Mouse (Mus musculus) liver (tissue): ENCODE results near the gene Rps26.

ENCODE experiments used
- DNase-seq: peaks from one replicate; pipeline ENCODE4 v3.0.0-alpha.2; 2020; ENCODE audit warnings: mixed read lengths

Rps26 gene

DNA sequence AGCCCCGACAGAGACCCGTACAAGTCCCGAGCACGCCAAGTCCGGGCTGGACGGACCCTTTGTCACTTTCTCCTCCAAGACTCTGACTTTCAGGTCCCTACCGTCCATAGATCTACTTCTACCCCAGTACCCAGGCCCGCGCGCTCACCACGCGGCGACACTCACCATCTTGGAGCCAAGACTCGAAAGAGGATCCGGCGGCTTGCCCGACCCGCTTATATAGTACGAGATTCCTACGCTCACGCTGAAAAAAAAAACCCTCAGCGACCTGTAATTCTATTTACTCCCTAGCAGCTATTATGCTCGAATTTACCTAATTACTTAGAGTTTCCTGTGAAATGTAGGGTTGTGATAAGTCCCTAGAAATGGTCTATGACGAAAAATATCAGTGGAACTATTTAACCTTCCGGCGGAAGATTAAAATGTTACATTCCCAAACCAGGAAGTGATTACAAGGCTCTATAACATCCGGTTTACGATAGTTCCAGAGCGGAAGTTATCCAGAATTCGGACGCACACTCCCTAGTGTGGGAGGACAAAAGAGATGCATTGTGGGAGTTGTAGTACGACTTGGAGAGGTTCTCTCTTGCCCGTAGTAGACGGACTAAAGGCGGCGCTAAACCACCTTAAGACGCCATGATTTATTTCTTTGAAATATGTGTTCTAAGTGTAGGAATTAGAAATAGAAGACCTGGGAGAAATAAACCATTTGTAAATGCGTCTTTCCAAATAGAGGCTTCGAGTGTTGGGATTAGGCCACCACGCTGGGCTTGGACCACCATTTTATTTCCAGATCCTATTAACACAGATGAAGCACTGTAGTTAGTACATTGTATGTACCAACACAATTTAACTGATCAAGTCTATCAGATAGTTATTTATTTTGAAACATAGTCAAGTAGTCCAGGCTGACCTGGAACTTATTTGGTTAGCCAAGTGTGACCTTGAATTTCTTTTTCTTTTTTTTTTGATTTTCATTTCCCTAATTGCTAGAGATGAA lies at the start of gene Rps26:
Gene Rps26 (minus strand): TSS at position 437 of the 1,000 bp plus-strand sequence.
- DNase-seq, result peak; percentile 86

DNA sequence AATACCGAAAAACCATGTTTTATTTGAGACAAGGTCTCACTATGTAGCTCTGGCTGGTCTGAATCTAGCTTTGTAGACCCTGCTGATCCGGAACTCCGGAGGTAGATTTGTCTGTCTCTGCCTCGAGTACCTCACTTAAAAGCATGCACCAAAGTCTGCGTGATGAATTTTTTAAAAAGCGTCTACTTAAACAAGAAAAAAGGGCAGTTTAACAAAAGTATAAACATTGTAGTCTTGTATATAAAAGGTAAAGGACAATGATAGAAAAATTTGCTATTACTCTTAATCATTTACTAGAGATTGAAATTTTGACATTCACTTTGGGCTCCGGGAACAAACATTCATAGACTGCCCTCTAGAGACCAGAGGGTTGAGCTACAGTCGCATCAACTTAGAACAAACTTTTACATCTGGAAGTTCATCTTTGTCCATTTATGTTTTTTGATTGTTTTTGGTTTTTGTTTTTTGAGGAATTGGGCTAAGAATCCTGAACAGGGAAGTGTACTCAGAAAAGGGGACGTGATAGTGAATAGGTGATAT lies 48.0 kb upstream of the Rps26 start:
- DNase-seq, result no peak

DNA sequence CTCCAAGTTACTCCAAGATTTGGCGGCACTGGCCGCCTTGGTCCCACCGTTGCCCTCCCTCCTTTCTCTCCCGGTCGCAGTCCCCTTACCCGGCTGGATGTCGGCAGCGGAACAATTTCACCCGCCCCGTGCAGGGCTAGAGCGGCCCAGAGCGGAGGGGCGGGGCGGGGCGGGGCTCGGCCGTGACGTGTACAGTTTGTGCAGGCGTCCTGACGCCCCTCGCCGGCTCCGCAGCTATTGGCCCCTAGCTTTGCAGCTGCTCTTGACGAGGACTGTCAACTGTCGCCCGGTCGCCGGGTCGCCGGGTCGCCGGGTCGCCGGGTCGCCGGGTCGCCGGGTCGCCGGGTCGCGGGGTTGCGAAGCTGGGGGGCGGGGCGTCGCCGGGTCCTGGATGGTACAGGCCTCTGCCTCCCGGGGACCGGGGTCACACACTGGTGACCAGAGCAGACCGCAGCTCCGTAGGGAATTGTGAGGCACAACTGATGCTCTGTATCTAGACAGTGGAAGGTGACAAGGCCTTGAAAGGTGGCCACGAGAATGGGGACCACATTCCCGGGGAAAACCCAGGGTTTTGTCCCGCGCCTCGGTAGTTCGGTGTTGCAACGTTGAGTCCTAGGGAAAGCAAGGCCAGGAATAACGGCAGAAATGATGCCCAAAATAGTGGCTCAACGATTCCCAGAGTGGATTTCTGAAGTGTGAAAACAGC lies 47.4 kb upstream of the Rps26 start, which contains the start of gene Suox:
Gene Suox (minus strand): TSS at position 311 of the 706 bp plus-strand sequence.
- DNase-seq, result peak; percentile 93

DNA sequence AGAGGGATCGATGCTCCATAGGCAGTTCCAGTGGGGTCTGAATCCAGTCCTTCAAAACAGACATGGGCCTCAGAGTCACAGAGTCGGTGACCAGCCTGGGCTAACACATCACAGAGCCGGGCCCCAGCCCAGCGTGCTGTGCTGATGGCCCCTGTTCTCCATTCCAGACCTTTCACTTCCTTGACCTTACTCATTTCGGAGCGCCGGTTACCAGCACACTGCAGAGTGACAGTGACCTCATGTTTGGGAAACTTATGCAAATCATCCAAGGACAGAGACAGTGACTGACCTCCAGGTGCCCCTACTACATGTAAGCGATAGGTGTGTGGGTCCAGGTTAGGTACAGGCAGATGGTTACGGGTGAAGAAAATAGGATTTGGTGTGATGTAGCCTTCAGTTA lies 44.6 kb upstream of the Rps26 start:
- DNase-seq, result no peak

DNA sequence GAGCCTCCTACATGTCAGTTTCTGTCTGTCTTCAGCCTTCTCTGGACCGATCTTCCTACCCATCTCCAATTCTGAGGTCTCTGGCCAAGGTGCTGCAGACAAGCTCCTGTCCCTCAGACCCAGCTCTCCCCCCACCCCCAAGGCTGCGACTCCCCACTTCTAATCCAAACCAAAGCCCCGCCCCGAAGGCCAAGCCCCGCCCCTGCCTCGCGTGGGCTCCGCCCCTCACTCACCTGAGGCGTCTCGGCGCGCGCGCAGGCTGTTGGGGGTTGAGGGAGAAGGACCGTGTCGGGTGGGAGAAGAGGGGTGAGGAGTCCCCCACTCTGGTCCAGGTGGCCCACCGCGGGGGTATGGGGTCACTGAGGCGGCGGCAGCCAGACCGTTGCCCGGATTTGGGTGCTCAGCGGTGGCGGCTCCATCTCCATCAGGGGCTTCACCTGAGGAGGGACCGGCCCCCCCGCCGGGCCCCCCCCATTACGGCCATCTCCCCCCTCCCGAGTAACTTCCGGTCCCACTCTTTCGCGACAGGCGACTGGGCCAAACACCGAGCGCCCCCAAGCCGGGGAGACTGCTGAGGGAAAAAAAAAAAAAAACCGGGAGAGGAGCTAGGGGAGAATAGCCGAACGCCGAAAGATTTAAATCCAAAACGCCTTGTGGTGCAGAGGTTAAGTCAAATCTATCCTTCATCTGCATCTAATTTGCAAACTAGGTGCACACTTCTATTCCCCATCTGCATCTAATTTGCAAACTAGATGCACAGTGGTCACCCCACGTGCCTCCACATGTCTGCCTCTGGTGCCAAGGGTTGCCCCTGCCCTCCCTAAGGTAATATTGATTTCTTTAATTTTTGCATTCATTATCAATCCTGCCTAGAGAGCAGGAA lies 42.5 kb upstream of the Rps26 start:
- peak; percentile 75 for DNase-seq

DNA sequence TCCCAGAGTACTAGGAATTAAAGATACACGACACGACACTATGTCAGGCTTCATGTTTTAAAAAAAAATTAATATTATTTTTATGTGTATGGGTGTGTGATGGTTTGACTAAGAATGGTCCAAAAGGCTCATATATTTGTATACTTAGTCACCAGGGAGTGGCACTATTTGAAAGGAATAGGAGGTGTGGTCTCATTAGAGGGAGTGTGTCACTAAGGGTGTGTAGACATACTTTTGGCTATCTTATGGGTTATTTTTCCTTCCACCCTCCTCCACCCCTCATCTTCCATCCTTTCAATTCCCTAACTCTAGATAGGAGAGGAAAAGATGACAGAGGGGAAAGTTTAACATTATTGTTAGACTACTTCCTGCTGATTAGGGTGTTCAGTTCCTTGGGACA lies 39.3 kb upstream of the Rps26 start:
- DNase-seq, result no peak

DNA sequence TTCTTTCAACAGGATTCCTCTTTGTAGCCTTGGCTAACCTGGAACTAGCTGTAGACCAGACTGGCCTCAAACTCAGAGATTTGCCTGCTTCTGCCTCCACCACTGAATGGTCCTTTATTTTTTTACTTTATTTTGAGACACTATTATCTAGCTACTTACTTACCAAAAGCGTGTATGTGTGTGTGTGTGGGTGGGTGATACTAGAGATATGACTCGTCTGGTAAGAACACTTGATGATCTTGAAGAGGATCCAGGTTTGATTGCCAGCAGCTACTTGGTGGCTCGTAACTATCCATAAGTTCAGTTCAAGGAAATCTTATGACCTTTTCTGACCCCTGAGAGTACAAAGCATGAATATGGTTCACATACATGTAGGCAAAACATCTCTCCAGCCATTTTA lies 38.8 kb upstream of the Rps26 start:
- no peak for DNase-seq

DNA sequence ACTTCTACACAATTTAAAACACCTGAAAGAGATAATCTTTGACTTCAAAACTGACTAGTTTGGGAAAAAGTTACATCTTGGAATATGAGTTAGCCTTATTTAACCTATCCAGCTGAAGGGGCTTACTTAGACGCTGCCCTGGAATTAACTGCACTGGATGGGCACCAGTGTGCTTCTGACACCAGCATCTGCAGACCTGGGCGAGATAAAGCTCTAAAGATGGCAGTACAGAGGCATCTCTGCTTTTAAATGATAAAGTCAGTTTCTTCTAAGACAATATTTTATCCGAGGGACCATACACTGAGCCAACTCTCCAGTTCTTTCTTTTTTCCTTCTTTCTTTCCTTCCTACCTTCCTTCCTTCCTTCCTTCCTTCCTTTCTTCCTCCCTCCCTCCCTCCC lies 38.3 kb upstream of the Rps26 start:
- peak; percentile 52 for DNase-seq

DNA sequence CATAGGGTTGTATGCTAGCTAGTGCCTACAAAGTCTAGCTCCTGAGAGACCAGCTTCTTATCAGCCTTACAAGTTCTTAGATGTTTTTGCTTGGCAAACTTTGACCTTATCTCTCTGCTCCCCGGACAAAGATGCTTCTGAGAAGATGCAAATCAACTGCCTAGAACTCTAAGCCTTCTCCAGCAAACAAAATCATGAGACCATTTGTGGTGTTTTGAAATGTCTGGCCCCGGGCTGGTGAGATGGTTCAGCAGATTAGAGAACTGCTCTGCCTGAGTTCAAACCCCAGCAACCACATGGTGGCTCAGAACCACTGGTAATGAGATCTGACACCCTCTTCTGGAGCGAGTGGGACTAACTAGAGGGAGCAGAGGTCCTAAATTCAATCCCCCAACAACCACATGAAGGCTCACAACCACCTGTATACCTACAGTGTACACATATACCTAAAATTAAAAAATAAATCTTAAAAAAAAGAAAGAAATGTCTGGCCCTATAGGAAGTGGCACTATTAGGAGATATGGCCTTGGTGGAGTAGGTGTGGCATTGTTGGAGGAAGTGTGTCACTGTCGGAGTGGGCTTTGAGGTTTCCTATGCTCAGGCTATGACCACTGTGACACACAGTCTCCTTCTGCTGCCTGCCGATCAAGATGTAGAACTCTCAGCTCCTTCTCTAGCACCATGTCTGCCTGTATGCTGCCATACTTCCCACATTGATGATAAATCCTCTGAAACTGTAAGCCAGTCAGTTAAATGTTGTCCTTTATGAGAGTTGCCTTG lies 37.1 kb upstream of the Rps26 start:
- DNase-seq, result no peak

DNA sequence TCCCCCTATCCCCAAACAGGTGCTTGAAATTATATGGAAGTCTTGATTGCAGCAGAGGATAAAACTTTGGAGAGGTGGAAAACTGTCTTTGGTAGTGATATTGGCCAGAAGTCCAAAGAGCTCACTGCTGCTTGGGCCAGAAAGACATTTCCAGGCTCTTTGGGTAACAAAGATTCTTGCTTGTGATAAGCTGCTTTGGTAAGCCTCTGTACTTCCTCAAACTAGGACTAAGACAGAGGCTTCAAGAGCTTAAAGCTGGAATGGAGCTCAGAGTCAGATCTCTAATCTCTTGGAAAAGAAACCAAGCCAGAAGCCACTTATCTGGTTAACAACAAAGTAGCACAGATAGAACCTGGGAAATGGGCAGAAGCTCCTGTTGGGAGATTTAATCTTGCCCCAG lies 35.9 kb upstream of the Rps26 start:
- DNase-seq, result no peak

DNA sequence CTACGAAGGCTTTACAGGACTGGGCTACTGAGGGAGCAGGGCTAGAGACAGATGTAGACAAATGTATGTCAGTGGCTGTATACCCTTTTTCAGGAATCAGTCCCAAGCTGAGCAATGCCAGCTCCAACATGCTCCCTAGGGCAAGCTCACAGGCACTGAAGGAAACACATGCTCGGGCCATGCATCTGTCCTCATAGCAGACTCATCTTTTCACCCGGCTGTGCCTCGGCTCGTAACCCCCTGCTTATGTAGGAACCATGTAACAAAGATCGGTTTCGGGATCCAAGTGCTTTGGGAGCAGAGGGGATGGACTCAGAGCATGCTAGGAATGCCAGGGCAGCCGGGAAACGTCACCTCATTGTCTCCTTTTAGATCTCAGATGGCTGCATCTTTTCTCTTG lies 32.9 kb upstream of the Rps26 start:
- no peak for DNase-seq

DNA sequence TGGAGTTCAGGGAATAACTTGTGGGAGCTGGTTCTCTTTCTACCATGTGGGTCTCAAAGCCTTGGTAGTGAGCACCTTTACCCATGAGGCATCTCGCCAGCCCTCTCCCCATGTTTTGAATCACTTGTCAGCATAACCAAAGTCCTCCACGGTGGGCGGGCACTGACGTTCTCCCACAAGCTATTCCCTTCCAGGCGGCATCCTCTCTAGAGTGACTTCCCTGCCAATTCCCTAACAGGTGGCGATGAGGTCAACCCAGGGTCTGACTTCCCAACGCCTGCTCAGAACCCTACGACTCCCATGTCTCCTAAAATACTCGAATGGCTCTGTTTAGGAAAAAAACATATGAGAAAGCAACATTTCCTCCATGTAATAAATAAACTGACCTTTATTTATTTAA lies 31.3 kb upstream of the Rps26 start:
- DNase-seq, result no peak

DNA sequence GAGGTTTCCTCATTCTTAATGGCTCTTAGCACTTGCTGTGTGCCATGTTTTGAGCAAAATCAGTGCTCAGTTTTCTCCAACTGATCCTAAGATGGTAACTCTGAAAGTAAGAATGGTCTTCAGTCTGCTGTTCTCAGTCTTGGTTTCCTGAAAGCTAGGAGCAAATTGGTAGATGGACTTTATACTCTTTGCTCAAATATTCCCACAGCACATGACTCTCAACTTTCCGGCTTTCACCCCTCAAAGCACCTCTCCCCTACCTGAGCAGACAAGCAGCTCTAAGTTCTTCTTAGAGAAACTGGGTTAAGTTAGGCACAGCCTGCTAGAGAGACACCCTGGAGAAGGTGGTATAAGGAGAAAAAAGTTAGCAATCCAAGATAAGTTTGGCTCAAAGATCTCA lies 30.2 kb upstream of the Rps26 start:
- no peak for DNase-seq

DNA sequence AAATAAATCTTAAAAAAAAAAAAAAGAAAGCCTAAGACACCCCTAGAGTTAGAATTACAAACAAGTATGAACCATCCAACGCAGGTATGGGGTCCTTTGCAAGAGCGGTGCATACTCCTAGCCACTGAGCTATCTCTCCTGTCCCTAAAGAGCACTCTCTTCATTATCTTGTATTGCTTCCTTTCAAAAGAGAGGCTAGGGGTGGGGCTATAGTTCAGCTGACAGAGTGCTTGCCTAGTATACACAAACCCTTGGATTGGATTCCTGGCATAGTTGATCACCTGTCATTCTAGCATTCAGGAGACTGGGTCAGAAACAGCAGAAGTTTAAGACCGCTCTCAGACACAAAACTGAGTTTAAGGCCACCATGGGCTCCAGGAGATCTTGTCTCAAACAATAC lies 28.7 kb upstream of the Rps26 start:
- no peak for DNase-seq

DNA sequence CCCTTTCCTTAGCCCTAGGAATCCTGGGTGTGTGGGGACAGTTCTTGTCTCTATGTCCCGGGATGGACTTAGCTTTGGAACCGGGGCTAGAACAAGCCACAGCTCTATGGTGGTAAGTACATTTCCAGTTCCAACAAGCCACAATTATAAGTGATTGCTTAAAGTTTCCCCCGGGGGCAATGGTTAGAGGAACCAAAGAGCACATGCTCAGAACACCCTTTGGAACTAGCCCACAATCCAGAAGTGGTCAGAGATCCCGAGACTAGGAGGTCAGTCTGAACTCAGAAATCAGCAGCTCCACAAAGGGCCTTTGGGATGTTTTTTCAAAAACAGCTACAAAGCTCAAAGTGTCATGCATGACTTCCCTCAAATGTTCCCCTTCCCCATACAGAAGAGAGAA lies 27.3 kb upstream of the Rps26 start:
- no peak for DNase-seq

DNA sequence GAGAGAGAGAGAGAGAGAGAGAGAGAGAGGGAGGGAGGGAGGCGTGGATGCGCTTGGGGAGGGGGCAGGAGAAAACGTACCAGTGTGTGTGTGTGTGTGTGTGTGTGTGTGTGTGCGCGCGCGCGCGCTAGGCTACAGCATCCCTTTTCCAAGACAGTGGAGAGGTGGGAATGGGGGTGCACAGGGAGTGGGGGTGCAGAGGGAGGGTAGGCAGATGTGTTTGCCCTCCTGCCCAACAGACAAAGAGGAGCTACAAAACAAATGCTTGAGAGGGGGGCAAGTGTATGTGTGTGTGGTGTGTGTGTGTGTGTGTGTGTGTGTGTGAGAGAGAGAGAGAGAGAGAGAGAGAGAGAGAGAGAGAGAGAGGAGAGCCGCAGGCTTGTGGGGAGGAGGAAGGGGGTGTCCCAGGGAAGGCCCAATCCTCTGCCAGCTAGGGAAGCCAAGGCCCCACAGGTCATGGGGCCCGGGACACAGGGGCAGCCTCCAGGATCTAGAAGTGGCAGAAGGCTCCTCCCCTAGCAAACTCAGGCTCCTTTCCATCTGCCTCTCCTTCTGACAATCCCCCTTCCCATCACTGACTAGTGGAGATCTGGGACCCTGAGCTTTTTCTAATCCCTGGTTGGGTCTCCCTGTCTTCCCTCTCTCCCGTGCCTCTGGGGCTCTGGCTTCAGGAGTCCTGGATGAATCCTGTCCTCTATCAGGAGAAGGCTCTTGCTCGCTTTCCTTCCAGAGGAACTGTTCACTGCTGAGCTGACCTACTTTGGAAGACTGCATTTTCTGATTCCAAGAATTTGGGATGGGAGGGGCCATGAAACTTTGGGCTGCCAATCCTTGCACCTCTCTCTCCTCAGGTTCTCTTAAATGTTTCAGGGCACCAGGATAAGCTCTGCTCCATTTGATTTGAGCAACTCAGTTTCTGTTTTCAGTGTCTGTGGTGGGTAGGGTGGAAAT lies 19.9 kb upstream of the Rps26 start:
- DNase-seq, result peak; percentile 31

DNA sequence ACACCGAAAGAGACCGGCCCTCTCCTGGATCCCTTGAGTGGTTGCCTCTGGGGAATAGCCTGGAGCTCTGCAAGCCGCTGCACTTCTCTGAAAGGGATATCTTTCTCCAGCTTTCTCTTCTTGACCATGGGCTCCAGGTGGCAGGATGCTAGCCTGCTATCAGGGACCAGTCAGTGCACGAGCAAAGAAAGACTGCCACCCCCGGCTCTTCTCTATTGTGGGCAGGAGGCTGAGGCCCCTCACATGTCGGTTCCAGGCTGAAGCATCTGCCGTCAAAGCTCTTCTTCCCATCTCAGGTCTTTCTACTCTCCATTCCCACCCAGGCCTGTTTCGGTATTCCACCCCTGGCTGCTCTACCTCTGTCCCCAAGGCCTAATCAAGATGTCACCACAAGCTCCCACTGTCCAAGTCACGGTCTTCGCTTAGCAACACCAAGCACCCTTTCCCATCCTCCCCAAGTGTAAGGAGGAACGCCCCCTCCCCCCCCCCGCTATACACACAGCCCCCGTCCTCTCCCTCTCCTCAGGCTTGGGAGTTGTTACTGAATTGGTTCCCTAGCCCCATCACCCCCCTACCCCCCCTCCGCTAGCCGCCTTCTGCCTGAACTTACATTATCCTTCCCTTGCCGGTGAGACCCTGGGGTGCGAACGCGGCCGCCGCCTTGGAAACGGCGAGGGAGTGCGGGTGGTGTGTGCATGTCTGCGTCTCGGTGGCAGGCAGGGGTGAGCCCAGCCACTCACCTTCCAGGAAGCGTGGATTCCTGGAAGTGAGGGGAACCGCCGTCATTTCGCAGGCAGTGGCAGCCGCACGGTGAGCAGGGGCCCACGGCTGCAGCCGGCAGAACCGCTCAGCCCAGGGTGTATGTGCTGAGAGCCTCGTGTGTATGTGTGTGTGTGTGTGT lies 18.8 kb upstream of the Rps26 start, which contains the start of gene Ikzf4:
Gene Ikzf4 (minus strand): TSS at position 881 of the 901 bp plus-strand sequence.
- DNase-seq, result peak; percentile 61

DNA sequence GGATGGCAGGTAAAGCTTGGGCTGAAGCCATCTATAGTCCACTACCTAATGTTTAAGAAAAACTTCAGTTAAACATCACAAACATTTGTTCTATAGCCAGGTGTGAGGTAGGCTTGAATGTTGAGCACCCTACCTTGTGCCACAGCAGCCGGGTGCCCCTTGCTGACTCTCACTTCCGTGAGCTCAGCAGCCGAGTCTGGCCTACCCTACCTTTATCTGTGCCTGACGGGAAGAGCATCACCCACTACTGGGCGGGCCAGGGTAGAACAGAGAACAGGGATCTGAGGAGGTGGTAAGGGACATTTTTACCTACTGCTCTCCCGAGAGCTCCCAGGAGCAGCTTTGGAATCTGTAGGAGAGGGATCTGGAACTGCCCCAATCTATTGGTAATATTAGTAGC lies 16.2 kb upstream of the Rps26 start:
- DNase-seq, result no peak

DNA sequence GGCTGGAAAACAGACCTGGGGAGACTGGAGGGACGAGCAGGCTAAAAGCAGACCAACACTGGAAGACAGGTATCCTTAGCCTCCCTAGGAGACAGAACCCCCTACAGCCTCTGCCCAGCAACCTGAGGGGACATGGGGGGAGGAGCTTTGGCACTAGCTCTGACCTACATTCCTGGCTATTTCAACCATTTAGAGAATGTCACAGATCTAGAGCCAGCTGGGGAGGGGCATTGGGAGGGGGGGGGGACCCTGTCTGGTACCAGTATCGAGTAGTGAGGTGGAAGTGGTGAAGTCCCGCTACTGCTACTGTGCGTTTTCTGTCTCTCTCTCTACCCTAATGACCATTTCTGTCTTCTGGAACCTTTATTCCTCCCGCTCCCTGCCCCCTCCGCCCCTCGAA lies 15.3 kb upstream of the Rps26 start:
- DNase-seq, result no peak
